Mouse (Mus musculus) WW6 (cell line): ENCODE measurements around the gene Dlg2.

Experiments
- DNase-seq: peaks from one replicate; pipeline ENCODE4 v3.0.0-alpha.2; 2013; ENCODE audit warnings: low read depth, low spot score

Dlg2 gene

DNA sequence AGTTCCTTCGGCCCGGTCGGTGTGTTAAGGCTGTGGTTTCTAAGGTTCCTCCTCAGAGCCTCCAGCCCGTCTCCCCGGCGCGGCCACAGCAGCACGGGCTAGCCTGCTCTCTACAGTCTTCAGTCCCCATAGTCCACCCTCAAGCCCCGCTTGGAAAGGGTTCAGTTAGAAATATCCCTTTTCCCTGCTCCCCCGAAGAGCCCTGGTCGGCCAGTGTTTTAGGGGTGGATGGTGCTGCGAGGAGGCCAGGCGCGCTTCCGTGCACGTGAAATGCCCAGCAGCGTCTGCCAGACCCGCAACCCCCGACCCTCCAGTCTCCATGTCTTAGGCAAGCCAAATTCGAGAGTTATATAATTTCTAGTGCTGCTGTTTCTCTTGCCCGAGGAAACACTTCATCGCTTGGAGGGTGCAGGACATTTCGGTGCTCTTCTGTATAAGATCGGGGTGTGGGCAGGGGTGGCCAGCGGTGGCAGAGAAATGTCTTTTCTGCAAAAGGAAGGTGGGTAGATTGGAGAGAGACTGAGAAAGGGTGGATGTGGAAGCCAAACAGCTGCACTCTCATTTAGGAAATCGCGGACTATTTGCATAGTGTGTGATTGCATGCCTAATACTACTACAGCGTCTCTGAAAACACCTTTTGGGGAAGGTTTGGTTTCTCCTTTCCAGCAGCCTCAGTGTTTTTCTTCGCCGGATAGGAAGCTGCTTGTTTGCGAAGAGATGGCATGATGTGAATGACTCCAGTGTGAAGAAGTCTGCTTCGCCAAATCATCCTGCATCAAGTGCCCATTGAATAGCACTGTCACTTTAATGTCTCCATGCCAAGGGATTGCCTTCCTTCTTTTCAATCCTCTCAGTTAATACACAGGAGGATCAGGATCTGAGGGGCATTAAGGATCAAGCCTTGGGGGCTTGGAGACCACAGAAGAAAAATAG lies at the start of gene Dlg2:
Dlg2 (plus strand) TSS at position 360 of the 933 bp plus-strand sequence.
- no peak for DNase-seq

DNA sequence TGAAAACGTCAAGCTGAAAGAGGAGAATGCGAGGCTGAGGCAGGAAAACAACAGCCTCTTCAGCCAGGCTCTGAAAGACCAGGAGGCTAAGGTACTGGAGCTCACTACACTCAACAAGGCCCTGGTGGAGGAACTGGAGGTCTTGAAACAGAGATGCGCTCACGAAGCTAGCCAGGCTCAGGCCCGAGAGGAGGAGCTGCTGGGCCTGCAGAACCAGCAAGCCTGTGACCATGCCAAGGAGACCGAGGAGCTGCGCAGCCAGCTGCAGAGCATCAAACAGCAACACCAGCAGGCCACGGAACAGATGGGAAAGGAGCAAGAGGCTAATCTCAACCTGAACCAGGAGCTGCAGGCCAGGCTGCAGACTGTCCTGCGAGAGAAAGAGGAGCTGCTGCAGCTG lies 49.5 kb upstream of the Dlg2 start:
- DNase-seq: no peak

DNA sequence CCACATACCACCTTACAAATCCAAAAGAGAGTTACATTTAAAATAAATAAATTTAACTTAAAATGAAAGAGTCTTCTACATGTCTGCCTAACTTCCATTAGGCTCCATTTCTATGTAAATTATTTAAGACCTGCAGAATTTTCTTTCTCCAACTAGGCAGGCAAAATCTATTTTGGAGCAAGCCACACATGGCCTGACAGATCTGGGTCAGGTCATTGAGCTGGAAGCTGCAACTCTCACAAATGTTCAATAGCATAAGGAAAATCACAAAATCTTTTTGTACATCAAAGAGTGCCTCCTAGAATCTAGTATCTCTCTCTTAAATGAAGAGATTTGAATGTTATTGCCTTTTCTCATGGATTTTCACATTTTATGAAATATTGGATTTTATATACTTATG lies 44.3 kb upstream of the Dlg2 start:
- no peak for DNase-seq

DNA sequence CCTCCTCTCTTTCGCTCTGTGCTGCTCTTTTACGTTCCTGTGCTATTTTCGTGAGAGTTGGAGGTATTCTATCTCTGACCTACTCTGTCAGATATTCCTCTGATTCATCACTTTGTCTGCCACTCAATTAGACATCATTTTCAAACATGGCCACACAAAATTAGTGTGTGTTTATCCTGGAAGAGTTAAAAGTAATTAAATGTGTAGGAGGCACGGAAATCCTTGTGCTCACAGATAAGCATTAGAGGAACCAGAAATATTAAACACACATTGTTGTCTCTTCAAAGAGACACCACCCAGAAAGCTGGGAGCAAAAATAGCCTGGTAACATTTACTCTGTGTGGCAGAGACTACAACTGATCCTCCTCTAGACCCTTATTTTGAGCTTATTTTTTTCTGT lies 36.4 kb upstream of the Dlg2 start:
- DNase-seq: no peak

DNA sequence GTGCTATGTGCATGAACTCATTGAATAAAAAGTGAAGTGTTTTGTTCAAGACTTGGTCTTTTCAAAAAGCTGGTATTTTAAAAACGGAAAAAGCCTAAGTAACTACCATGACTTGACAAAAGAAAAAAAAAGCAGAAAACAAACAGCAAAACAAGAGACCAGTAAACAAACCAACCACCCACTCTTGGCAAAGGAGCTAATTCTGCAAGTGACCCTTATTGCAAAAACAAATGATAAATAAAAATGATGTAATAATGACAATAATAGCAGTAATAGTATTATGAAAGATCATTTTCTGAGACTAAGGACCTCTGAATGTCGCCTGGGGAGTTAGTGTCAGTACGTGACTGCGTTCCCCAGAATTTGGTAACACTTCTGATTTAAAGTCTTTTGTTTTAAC lies 34.4 kb upstream of the Dlg2 start:
- DNase-seq: no peak

DNA sequence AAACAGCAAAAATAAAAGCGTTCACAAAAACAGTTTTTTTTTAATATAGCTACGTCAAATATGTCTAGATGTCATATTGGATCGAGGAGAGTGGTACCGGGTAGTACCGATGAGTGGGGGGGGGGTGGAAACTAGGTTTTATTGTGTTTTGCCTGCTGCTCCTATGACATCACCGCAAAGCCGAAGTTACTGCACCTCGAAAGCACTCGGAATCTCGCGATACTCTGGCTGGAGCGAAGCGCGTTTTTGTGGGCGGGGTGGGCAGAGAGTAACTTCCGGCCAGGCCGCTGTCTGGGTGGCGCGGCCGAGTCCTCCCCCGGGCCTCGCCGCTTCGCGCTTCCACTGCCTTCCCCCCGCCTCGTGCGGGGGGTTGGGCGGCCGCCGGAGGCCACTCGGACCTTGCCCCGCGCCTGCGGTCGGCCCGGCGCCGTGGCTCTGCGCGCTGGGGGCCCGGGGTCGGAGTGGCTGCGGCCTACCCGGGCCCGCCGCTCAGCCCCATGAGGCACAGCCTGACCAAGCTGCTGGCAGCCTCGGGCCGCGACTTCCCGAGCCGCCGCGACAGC lies 33.9 kb upstream of the Dlg2 start, which contains the start of gene Crebzf:
Crebzf (plus strand) TSS at position 212 of the 563 bp plus-strand sequence.
- DNase-seq: peak; percentile 76

DNA sequence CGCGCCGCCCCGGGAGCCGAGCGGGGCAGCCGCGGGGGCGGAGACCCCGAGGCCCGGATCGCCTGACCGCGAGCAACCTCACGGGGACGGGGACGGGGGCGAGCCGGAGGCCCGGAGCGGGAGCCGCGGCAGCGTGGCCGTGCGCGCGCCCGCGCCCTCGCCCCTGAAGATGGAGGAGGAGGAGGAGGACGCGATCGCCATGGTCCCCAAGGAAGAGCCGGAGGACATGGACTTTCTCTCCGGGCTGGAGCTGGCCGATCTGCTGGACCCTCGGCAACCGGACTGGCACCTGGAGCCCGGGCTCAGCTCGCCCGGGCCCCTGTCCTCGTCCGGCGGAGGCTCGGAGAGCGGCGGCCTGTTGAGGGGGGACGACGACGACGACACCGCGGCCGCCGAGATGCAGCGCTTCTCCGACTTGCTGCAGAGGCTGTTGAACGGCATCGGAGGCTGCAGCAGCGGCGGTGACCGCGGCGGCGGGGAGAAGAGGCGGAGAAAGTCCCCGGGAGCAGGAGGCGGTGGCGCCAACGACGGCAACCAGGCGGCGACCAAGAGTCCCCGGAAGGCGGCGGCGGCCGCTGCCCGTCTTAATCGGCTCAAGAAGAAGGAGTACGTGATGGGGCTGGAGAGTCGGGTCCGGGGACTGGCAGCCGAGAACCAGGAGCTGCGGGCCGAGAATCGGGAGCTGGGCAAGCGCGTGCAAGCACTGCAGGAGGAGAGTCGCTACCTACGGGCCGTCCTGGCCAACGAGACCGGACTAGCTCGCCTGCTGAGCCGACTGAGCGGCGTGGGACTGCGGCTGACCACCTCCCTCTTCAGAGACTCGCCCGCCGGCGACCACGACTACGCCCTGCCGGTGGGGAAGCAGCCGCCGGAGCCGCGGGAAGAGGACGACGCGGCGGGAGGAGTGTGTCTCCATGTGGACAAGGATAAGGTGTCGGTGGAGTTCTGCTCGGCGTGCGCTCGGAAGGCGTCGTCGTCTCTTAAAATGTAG lies 33.1 kb upstream of the Dlg2 start:
- DNase-seq: no peak

DNA sequence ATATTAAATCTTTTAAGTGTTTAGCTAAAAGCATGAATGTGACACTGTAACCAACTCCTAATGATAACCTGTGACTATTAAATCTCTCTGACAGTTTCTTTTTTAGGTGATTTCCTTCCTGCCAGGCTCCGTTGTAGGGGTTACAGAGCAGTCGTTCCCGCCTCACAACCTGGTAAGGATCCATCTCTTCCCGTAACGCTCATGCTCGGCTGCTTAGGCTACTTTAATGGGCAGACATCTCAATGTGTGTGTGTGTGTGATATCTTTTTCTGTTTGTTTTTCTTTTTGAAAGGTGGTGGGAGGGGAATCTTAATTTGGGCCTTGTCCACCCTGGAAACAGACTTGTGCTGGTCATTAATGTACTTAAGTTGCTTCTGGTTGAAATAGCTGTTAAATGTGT lies 32.3 kb upstream of the Dlg2 start:
- DNase-seq: no peak

DNA sequence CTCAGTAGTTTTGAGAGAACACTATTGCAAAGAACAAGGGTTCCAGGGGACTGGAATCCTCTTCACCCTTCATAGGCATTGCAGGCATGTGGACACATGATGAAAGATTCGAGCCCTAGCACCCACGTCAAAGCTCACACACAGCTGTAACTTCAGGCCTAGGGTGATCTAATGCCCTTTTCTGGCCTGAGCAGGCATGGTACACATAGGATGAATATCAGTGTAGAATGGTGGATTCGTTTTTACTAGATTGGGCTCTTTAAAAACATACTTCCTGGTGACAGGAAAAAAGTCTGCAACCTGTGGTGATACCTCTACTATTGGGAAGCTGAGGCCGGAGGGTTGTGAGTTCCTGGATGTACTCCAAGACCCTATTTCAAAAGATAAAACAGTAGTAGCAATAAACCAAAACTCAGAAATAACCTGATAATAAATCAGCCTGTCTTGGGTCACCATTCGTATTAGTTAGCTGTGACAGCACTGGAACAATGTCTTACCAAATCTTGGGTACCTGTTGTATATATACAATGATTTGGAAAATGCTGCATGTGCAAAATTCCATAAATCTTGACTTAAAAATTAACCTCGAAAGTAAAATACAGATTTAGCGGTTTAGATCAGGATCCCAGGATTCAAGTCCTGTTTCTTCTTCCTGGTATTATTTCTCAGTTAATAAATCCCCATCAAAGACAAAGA lies 20.2 kb upstream of the Dlg2 start:
- DNase-seq: no peak

DNA sequence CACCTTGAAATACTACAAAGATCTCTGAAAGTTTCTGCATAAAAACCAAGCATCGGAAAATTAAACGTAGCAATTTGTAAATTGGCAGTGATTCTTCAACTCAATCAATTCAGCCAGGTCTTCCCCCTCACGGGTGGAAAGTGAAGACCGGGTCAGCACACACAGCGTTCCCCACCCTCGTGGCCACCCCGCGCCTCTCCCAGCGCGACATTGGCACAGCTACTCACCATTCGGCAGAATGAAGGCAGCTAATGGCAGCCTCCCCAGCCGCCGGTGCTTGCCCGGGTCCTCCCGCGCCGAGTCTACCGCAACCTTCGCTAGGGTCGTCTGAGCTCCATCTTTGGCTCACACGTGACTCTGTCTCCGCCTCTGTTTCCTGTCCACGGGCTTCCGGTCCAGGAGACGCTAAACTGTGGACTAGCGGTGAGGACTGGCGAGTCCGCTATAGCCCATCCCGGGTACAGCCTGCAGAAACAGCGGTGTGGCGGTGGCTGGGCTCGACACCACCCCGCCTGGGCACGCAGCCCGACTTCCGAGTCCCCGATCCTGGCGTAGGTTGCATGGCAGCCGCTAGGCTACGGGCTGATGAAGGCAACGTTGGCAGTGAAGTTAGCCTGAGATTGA lies 19.5 kb upstream of the Dlg2 start, which contains the start of gene Tmem126a:
Tmem126a (minus strand) TSS at position 385 of the 624 bp plus-strand sequence.
- peak; percentile 43 for DNase-seq

DNA sequence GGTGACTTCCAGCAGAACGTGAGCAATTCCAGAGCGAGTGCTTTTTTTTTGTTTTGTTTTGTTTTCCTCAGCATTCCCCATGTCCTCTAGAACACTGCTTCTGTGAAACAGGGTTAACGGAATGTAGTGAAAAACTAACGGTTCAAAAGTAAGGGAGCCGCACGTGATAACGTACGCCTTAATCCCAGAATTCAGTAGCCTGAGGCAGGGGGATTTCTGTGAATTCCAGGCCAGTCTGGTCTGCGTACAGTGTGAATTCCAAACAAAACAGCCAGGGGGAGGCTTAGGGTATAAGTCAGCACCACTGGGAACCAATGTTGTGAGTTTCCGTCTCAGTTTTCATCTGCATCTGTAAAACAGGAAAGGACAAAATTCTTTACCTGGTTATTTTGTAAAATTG lies 19.0 kb upstream of the Dlg2 start:
- no peak for DNase-seq

DNA sequence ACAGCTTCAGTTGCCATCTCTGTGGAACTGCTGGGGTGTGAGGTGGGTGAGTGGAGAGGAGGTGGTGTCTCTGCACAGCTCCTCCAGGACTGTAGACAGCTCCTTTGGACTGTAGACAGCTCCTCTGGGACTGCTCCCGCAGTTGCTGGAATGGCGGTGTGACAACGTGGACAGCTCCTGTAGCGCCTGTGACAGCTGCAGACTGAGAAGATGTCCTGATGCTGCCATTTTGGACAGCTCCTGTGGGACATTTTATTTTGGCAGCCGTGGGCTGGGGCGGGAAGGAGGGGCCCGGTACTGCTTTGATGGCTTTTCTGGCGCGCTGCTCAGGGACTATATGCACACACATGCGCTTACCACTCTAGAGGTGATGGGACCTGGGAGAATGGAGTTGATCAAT lies 16.1 kb upstream of the Dlg2 start:
- no peak for DNase-seq

DNA sequence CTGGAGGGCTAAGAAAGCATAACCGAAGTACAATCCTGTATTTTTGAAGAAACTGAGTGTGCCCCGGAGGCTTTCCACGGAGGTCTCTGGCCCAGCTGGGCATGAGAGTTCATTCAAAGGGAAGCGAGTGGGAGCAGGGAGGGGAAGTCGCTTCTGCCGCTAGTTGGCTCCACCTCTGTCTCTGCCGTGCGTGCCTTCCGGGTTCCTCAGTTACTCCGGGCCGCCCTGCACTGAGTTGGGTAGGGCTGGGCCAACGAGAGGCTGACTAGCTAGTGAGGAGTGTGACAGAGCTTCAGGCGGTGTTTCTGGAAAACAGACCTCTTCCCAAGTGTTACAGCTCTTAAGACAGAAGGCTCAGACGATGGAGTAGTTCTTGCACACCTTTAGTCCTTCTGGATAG lies 15.5 kb upstream of the Dlg2 start:
- DNase-seq: no peak

DNA sequence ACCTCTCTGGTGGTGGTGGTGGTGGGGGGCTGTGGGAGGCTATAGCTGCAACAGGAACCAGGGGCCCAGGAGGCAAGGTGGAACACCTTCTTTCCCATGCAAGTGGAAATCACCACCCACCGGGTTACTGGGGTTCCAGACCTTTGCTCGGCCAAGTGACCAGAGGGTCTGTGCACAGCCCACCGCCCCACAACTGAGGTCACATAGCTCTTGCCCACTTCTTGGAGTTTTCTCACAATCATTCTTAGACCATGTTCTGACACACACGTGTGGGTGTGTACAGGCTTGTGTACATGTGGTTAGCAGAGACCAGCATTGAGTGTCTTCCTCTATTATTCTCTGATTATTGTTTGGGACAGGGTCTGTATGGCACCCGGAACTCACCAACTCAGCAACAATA lies 15.0 kb upstream of the Dlg2 start:
- no peak for DNase-seq

DNA sequence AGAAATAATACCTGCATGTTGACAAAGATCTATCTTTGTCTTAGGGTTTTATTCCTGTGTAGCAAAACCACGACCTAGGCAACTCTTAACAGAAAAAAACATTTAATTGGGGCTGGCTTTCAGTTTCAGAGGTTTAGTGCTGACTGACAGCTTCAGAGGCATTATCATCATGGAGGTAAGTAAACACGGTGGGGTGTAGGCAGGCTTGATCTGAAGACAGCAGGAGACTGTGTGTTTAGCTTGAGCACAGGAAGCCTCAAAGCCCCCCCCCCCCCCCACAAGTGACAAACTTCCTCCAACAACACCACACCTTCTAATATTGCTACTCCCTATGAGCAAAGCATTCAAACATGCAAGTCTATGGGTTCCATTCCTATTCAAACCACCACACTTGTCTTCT lies 3.0 kb upstream of the Dlg2 start:
- no peak for DNase-seq

DNA sequence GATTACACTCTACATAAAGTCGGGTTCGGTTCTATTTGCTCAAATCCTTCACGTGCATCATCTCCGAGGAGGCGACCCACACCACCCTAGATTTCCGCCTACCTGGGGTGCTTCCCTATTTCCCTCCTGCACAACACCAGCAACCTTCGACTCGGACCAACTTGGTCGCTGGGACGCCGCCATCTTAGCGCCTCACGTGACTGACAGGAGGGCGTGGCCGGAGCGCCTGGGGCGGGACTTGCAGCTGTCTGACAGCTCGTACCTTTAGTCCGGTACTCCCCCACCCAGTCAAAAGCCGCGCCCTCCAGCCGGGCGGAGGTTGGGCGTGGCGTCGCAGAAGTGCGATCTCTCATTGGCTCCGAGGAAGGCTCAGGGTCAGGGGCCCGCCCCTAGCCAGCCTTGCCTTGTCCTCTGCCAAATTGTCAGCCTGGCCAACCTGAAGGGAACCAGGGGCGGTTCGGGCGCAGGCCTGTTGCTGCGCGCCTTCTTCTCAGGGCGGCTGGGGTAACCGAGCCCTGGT lies 619 bp upstream of the Dlg2 start, which contains the start of gene Tmem126b:
Tmem126b (minus strand) TSS at position 209 of the 520 bp plus-strand sequence.
- peak; percentile 93 for DNase-seq

DNA sequence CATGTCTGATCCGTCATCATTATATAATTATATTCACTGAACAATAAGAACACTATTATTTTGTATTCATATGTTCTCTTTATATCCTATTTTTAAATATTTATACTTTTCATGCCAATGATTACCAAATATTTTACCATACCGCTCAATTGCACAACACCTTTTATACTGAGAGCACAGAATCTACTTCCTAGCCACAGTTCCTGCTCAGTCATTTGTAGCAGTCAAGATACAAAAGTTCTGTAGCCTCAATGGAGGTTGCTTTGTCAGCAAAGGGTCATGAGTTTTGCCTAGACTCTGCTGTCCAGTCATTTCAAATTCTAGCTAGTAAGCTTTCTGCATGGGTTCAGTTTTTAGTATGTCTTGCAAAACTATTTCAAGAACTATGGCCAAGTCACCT lies 6.1 kb downstream of the Dlg2 start:
- no peak for DNase-seq

DNA sequence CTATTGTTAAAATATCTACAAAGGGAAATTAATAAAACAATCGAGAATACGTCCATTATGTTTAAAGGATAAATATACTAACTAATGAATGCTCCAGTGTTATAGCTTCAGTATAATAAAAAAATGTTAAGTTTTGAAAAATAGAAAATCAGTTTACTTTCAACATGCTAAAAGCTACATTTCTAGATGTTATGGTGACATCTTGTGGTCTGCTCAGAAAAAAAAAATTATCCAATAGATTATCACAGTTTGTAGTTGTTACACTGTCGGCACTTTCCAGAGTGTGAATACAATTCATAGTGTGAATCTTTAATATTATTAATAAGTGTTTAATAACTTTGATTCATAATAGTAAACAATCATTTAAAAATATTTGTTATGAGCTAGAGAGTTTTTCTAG lies 31.7 kb downstream of the Dlg2 start:
- DNase-seq: no peak

DNA sequence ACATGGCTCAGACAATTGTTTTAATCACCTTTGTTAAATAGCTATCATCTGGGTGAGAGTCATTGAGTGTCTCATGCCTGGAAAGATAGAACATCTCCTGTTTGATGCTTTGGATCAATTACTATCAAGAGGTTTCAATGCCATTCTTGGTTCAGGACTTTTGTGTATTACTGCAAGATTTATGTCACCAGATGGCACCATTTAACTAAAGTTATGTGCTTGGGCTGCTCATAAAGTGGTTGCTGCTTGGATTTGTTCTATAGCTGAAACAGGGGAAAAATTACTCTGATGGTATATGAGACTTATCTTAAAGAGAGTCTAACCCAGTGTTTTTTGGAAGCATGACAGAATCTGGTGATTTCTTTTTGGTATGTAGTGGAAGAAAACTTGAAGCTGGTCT lies 35.8 kb downstream of the Dlg2 start:
- no peak for DNase-seq
